Mouse (Mus musculus) E14TG2a.4 (cell line): Measurements from ENCODE around the gene Inafm1.

Source experiments
- CTCF ChIP-seq: conservative IDR thresholded peaks from 2 replicates; pipeline ENCODE4 v1.5.1; 2014; ENCODE audit warnings: low read length
- NANOG ChIP-seq: IDR thresholded peaks from 2 replicates; pipeline ENCODE4 v1.6.1; 2014; ENCODE audit warnings: borderline replicate concordance, low read length, mixed read lengths

DNA sequence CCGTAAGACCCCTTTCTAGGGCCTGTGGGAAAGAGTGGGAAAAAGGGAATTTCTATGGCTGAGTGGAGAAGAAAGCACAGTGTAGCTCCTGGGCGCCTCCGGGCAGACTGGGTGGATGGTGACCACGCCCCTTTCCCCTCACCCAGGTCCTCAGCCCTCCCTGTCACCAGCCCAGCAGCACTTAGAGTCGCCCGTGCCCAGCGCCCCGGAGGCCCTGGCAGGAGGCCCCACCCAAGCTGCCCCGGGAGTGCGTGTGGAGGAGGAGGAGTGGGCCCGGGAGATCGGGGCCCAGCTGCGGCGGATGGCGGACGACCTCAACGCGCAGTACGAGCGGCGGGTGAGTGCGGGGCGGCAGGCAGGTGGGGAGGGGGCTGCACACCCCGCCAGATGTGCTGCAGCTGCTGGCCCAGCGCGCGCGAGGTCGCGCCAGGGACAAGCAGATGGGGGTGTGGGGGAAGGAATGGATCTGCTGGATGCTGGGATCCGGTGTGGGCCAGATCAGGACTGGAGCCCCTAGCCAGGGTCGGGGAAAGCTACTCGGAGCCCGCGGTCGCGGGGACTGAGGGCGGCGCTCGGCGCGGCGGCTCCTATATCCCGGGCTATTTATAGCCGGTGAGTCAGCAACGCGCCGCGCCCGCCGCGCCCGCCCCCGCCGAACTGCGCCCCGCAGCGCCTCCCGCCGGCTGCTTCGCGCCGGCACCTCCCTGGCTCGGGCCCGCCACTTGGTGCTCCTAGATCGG lies 40.2 kb upstream of the Inafm1 start:
- no peak for TF ChIP-seq CTCF
- TF ChIP-seq NANOG = no peak
